Mouse (Mus musculus) heart, postnatal 0 days (tissue): ENCODE results near the gene BC049762. TPM values are rescaled to one million over a fixed set of nuclear protein-coding genes. Genes with fewer than 3 reads are reported as not detected.

Source experiments
- ATAC-seq: fragments of 200-750 bp; cut with Nextera tagmentation; 2 replicates; pipeline ENCODE4 v1.8.0; 2017; ENCODE audit warnings: low read depth, moderate number of reproducible peaks, moderate library complexity; ENCODE audit not compliant: insufficient read depth
- DNase-seq: peaks from one replicate; pipeline ENCODE4 v3.0.0-alpha.2; 2016; ENCODE audit warnings: low spot score
- H3K27ac ChIP-seq: fragments of 300-500 bp; sonication (generic); 2 replicates; pipeline ENCODE4 v1.5.1; 2014; ENCODE audit warnings: low read depth, mild to moderate bottlenecking
- H3K27me3 ChIP-seq: fragments of 300-500 bp; sonication (generic); 2 replicates; pipeline ENCODE4 v1.6.1; 2014; ENCODE audit warnings: low read length, mixed read lengths; ENCODE audit not compliant: control insufficient read depth, insufficient read depth
- H3K36me3 ChIP-seq: fragments of 300-500 bp; sonication (generic); replicated peaks from 2 replicates; pipeline ENCODE4 v1.6.1; 2014; ENCODE audit warnings: low read length, mixed read lengths; ENCODE audit not compliant: control insufficient read depth, insufficient read depth
- H3K4me1 ChIP-seq: fragments of 300-500 bp; sonication (generic); 2 replicates; pipeline ENCODE4 v1.6.1; 2014; ENCODE audit warnings: antibody characterized with exemption; ENCODE audit not compliant: control insufficient read depth, insufficient read depth
- H3K4me2 ChIP-seq: fragments of 300-500 bp; sonication (generic); 2 replicates; pipeline ENCODE4 v1.6.1; 2014; ENCODE audit warnings: low read depth, mild to moderate bottlenecking, low read length, moderate library complexity
- H3K4me3 ChIP-seq: fragments of 300-500 bp; sonication (generic); 2 replicates; pipeline ENCODE4 v1.5.1; 2014; ENCODE audit warnings: low read depth, low read length
- H3K9ac ChIP-seq: fragments of 300-500 bp; sonication (generic); replicated peaks from 2 replicates; pipeline ENCODE4 v1.6.1; 2014; ENCODE audit warnings: low read depth, low read length, mixed read lengths
- H3K9me3 ChIP-seq: fragments of 300-500 bp; sonication (generic); replicated peaks from 2 replicates; pipeline ENCODE4 v1.6.1; 2016; ENCODE audit warnings: low read length; ENCODE audit not compliant: control insufficient read depth
- CTCF ChIP-seq: IDR thresholded peaks from 2 replicates; pipeline ENCODE4 v1.5.1; 2016; ENCODE audit warnings: antibody characterized with exemption, control low read depth, low read depth
- WGBS: fragments of 180-500 bp; shearing (Covaris S2); extraction: QIAGEN DNeasy Blood & Tissue Kit; methylation state at CpG from one replicate; pipeline ENCODE4 v1.1.7; 2014; 5-methylcytosine and 5-hydroxymethylcytosine counted together
- polyA plus RNA-seq: library from polyadenylated mRNA; unstranded; fragments of >200 nt; fragmentation: Nextera tagmentation; extraction: Ambion mirVana; gene quantifications from 2 replicates; pipeline ENCODE4 v1.2.1, GENCODE M21; 2015
- total RNA-seq: library from RNA; depleted of rRNA; stranded (reverse); fragments of >200 nt; gene quantifications from 2 replicates; pipeline ENCODE4 v1.2.3, GENCODE M21; 2014; ENCODE audit warnings: low replicate concordance; rRNA removed

Gene BC049762
- total and polyA plus RNA-seq, 2 experiments from 2014 or later, result 0.41 TPM; not detected in 1

GRCm38 (mm10) chr11:51211426-51211825 is 51.4 kb downstream of the BC049762 start:
- DNase-seq (no peak), ATAC-seq (no peak)
- 84% methylated on average over 5 of the region's 5 CpGs for WGBS

GRCm38 (mm10) chr11:51207758-51208157 is 55.1 kb downstream of the BC049762 start:
- ATAC-seq (no peak), DNase-seq (no peak)
- Histone ChIP-seq H3K4me1 (no peaks in the 10 kb centered on the region), H3K4me3 (no peak overlapping the region), H3K9ac (no peak overlapping the region), H3K9me3 (0 out of 2 replicates have a peak, but pooled peaks cover 3% of the 10 kb centered on the region), H3K27me3 (no peaks in the 10 kb centered on the region), H3K4me2 (no peak overlapping the region), H3K36me3 (no peaks in the 10 kb centered on the region), H3K27ac (no peak overlapping the region)
- 43% methylated on average over 3 of the region's 3 CpGs for WGBS
- TF ChIP-seq CTCF, result no peak

More at GRCm38 (mm10) chr11:51211426-51211825, 51.4 kb downstream of the BC049762 start:
- Histone ChIP-seq H3K4me1 (no peaks in the 10 kb centered on the region), H3K27me3 (no peaks in the 10 kb centered on the region), H3K27ac (no peak overlapping the region), H3K9me3 (0 out of 2 replicates have a peak, but pooled peaks cover 5% of the 10 kb centered on the region), H3K4me3 (no peak overlapping the region), H3K4me2 (no peak overlapping the region), H3K9ac (no peak overlapping the region), H3K36me3 (no peaks in the 10 kb centered on the region)
- TF ChIP-seq CTCF, result no peak

Other genes with a start within 250 kb of the BC049762 start
- gene Olfr54, start 248.8 kb downstream of the BC049762 start, total RNA-seq, result not detected in 2 replicates
- gene Olfr54, start 248.8 kb downstream of the BC049762 start, polyA plus RNA-seq, result not detected in 2 replicates
- not detected in 2 replicates for gene Olfr1375, start 214.9 kb downstream of the BC049762 start, total RNA-seq
- not detected in 2 replicates for gene Olfr1375, start 214.9 kb downstream of the BC049762 start, polyA plus RNA-seq
- gene Zfp354a, start 203.8 kb downstream of the BC049762 start, total RNA-seq, result 0.62 and 4.6 TPM in 2 replicates
- gene Zfp354a, start 203.8 kb downstream of the BC049762 start, polyA plus RNA-seq, result 3.4 and 4.2 TPM in 2 replicates
- not detected in 2 replicates for gene Gm12569, start 42.6 kb downstream of the BC049762 start, total RNA-seq
- not detected in 2 replicates for gene Gm12569, start 42.6 kb downstream of the BC049762 start, polyA plus RNA-seq
- gene Clk4, start 1.3 kb downstream of the BC049762 start, total RNA-seq, result 32.9 and 36.6 TPM in 2 replicates
- gene Clk4, start 1.3 kb downstream of the BC049762 start, polyA plus RNA-seq, result 54.8 and 56.2 TPM in 2 replicates
- gene Col23a1, start 26.9 kb upstream of the BC049762 start, total RNA-seq, result 7.2 and 9.8 TPM in 2 replicates
- 3.3 and 3.5 TPM in 2 replicates for gene Col23a1, start 26.9 kb upstream of the BC049762 start, polyA plus RNA-seq